Mouse (Mus musculus) bone marrow macrophage, adult 2 months (primary cell): ENCODE data around the gene Arid1b.

ENCODE experiments used
- CTCF ChIP-seq: IDR thresholded peaks from 2 replicates; pipeline ENCODE4 v1.5.1; 2012; ENCODE audit warnings: low read depth, mild to moderate bottlenecking, low read length, moderate library complexity
- POLR2A ChIP-seq: IDR thresholded peaks from 2 replicates; pipeline ENCODE4 v1.6.1; 2012; ENCODE audit warnings: mild to moderate bottlenecking, low read depth, low read length, borderline replicate concordance

GRCm38 (mm10) chr17:5037199-5037598 lies 43.1 kb downstream of the Arid1b start:
- TF ChIP-seq POLR2A = no peak
- TF ChIP-seq CTCF = no peak
